Mouse (Mus musculus) left cerebral cortex, adult 8-10 months (tissue): Measurements from ENCODE around the gene Rnf5. TPM values are rescaled to one million over a fixed set of nuclear protein-coding genes. Genes with fewer than 3 reads are reported as not detected.

Experiments used
- DNase-seq, 2 experiments: peaks; one replicate each; pipeline ENCODE4 v3.0.0; 2022; ENCODE audit warnings: low spot score in 2 of 2
- total RNA-seq, 4 experiments: library from RNA; stranded (reverse); gene quantifications; 2 replicates each; pipeline ENCODE4 v1.2.4; 2022

The Rnf5 gene
- total RNA-seq, 4 experiments from 2014 or later, result 73.3 to 77.6 (median 76.0) TPM

DNA sequence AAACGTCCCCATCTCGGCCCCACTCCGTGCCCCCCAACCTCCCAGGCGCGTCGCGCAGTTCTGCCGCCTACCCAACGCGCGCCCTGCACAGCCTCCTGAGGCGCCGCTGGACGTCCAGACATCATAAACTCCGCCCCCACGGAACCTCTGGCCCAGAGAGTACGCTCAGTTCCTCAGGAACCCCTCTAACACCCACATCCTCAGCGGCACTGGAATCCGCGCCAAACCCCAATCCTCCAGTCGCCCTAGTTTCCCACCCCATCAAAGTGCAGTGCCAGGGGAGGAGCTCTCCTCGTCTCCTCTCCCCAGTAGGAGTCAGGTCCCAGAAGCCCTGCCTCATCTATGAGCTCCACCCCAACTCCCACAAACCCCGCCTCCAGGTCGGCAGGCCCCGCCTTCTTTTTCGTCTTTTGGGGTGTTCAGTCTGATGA lies 28.8 kb upstream of the Rnf5 start:
- peak; percentile 80 to 88 for DNase-seq

- no peak for DNase-seq
These were observed 28.2 kb upstream of the Rnf5 start for GRCm38 (mm10) chr17:34631647-34632046.

DNA sequence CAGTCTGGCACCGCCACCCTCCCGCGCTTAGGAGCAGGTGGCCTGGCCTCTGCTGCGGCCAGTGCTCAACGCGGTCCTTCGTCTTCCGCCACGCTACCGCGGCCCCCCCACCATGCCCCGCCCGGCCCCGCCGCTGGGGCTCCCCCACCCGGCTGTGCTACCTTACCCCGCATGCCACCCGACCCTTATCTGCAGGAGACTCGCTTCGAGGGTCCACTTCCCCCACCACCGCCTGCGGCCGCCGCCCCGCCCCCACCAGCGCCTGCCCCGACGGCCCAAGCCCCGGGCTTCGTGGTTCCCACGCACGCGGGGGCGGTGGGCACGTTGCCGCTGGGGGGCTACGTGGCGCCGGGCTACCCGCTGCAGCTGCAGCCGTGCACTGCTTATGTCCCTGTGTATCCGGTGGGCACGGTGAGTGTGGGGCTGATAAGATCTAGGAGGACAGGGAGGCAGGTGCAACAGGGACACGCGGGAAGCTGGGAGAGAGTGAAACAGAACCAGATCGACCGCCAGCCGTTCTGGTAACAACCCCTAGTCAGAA lies 27.3 kb upstream of the Rnf5 start:
- no peak for DNase-seq

DNA sequence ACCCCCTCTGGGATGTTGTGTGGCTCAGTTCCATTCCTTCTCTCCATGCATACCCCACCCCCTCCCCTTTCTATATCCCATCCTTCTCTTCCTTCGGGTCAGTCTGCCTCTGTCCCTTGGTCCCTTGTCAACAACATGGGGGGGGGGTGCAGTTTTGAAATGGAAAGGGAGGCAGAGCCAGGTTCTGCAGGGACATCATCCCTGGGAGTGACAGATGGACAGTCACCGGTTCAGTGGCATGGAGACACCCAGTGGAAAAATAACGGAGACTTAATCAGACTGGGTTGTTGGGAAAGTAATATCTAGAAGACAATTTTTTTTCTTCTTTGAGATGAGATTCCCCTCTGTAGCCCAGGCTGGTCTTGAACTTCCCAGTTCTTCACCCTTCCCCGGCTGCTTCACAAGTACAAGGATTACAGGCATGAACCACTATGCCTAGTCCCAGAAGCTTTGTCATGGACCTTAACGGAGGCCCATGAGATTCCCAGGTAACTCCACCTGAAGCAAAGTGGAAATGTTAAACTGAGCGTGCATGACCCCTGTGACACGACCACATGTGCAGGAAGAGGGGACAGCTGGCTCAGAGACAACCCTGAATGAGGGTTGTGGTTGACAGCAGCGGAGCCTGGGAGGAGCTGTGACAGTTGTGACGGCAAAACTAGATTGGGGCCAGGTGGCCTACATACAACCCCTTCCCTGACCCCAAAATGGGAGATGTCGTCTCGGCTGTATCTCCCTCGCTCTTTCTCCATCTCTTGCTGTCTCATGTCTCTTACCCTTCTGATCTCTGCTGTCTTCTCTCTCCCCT lies 26.5 kb upstream of the Rnf5 start:
- DNase-seq, result no peak

DNA sequence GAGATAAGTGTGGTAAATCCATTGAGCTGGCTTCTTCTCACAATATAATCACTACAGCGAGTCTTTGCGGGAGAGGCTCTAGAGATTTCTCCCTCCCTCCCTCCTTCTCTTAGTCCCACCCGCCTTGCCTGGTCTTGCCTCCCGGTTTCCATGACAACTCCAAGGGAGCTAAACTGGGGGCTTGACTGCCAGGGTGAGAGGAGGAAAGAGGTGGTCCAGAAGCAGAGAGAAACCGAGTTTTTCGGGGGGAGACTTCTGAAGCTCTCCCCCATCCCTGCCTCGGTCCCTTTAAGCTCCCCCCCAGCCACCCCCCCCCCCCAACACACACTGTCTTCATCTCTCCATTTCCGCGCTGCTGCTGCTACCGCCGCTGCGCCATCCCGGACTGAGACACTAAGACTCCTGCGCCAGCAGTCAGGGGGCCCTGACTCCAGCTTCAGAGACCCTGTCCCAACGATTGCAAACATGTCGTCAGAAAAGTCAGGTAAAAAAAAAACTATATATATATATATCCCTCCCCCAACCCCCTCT lies 25.8 kb upstream of the Rnf5 start, which contains the start of gene Prrt1:
TSS of gene Prrt1 (plus strand) at position 313 of the 531 bp plus-strand sequence.
- DNase-seq, result peak in 1 of 2 experiments; percentile 74

DNA sequence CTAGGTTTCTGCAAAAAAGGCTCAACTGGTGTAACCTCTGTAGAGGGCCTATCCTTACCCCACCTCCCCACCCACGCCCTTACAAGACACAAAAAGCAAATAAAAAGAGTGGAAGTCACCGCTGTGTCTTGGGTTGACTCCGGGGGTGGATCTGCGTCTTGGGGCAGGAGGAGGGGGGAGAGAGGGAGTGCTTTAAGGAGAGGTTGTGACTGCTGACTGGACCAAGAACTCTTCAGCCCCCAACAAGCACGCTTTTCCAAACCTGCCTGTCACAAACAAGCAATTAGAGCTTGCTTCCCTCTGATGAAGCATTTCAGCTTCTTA lies 25.1 kb upstream of the Rnf5 start:
- no peak for DNase-seq

- DNase-seq, result no peak
These were observed 24.6 kb upstream of the Rnf5 start, which contains the start of gene Ppt2 for GRCm38 (mm10) chr17:34627943-34628643. Gene Ppt2 (minus strand): TSS chr17:34628510.

GRCm38 (mm10) chr17:34627093-34627942 lies 23.8 kb upstream of the Rnf5 start:
- DNase-seq, result peak in 1 of 2 experiments; percentile 87

- DNase-seq, result no peak
These were observed 23.2 kb upstream of the Rnf5 start for GRCm38 (mm10) chr17:34626773-34627092.

DNA sequence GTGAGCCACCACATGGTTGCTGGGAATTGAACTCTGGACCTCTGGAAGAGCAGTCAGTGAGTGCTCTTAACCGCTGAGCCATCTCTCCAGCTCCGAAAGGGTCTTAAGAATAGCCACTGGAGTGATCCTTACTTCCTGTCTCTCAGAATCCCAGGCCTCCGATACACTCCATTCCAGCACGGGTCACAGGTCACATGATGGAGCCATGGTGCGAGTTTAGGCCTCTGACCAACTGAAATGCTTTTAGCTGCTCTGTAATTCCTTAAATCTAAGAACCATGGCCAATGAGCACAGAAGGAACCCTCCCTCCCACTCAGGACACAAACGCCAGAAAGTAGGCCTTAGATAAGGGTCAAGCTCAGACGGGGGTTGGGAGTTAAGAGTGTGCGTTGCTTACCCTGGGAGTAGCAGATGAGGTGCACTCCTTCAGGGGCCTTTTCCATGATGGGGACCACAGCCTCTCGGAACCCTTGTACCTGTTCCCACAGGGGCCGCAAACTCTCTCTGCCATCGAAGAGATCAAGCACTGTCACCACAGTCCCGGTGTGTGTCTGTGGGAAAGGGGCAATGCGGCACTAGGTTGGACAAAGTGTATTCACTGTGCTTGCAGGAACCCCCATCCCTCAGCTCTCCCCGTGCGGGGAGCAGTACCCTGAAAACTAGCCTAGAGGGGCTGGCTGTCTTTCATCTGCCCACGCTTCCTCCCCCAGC lies 22.7 kb upstream of the Rnf5 start:
- no peak for DNase-seq

DNA sequence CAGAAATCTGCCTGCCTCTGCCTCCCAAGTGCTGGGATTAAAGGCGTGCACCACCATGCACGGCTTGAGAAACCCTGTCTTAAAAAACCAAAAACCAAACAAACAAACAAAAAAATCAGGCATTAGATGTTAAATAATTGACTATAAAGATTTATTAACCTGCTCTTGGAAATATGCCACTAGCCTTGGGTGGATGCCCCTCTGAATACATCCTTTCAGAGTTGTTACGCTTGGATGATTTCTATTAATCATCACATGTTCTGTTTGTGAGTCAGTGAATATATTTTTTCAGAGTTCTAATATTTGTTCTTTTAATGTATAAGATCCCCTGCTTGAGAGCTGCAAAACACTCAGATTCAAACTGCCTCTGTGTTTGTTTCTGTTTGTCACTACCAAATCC lies 21.5 kb upstream of the Rnf5 start:
- DNase-seq, result no peak

DNA sequence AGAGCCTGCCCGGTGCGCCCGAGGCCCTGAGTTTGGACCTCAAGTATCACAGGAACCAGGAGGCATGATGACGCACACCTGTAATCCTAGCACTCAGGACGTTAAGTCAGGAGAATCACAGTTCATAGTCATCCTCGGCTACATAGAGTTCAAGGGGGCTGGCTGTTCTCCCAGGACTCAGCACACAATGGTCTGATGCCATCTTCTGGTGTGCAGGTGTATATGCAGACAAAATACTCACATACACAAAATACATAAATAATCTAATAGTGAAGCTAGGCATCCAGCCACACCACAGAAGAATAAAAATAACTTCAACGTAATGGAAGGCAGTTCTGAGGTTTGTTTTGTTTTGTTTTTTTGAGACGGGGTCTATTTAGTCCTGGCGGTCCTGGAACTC lies 19.7 kb upstream of the Rnf5 start:
- DNase-seq, result no peak

- no peak for DNase-seq
These were observed 17.5 kb upstream of the Rnf5 start for GRCm38 (mm10) chr17:34621006-34621405.

GRCm38 (mm10) chr17:34618999-34619398 lies 15.5 kb upstream of the Rnf5 start:
- DNase-seq, result no peak

DNA sequence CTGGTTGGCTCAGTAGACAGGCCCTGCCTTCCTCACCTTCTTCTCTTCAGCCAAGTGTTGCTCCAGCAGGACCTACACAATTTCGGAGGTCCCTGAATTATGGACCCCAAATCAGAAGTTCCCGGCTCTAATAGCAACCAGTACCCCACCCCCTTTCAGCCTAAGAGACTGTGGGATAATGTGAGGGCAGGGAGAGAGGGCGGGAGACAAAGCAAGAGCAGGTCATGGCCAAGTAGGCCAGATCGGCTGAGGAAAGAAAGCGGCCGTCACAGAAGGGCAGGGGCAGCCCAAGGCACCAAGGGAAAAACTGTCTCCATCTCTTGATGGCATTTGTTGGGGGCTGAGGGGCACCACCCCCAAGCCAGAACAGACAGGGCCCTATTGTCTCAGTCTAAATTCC lies 12.4 kb upstream of the Rnf5 start, which contains the start of gene Egfl8:
TSS of gene Egfl8 (minus strand) at position 101 of the 400 bp plus-strand sequence.
- DNase-seq, result no peak

GRCm38 (mm10) chr17:34613830-34614229 lies 10.3 kb upstream of the Rnf5 start:
- DNase-seq, result no peak

- no peak for DNase-seq
These were observed 9.7 kb upstream of the Rnf5 start for GRCm38 (mm10) chr17:34613054-34613645.

- no peak for DNase-seq
These were observed 7.6 kb upstream of the Rnf5 start for GRCm38 (mm10) chr17:34611050-34611449.

GRCm38 (mm10) chr17:34607997-34608396 lies 4.5 kb upstream of the Rnf5 start:
- DNase-seq, result no peak
